28 mouse cellular contexts compared by ENCODE assay signal in genomic region chr8:40210871-40211270, GRCm38 (mm10).
A peak's percentile ranks its signal among the peaks of the same experiment; 100 is the strongest.
DNase-seq lines count a peak whose midpoint lies in the region; ATAC-seq and TF ChIP-seq lines count a peak whose summit lies in the region.
"Had no signal": no experiment of that assay in that cellular context is flagged by ENCODE, and none has a peak within 500 bp of the region (broad histone marks: within the 10 kb centered on the region; RNA-seq: fewer than 3 reads in every experiment).

No protein-coding gene starts in this region.

- ATAC-seq in kidney, embryonic 16.5 days (ENCODE audit: low FRiP score, low TSS enrichment) = no peak
- ATAC-seq: inflammation-experienced regulatory T-cells, adult 6 months; midbrain, embryonic 13.5 days had no signal

- DNase-seq in left cerebral cortex, adult 11 months (ENCODE audit: low spot score) = peak; percentile 13
- DNase-seq in left cerebral cortex, postnatal 4 days = no peak
- DNase-seq in brain, adult 2 months (ENCODE audit: low read depth, low spot score) = peak; percentile 70
- peak; percentile 62 for DNase-seq in brain, embryonic 14.5 days (ENCODE audit: low read depth)
- DNase-seq in right cerebral cortex, postnatal 10 days (ENCODE audit: low spot score in 2 of 2) = peak; percentile 25 to 32
- no peak for DNase-seq in urinary bladder, postnatal 25 days (ENCODE audit: low spot score)
- DNase-seq: adrenal gland, postnatal 25 days; B cell, adult 2 months; cerebellum, adult 11 months; cerebellum, adult 9-10 months; cerebellum, postnatal 36 days; gastrocnemius, postnatal 14 days; heart, postnatal 14 days; kidney, adult 11 months; kidney, postnatal 4 days; layer of hippocampus, postnatal 36 days; liver; lung, adult 2 months; lung, postnatal 10 days had no signal

- TF ChIP-seq CTCF in brain, embryonic 14.5 days (IDR thresholded peaks at IDR 0.05; ENCODE audit: borderline replicate concordance, extremely low read depth, insufficient read depth, insufficient read length) = no peak

- H3K27me3 ChIP-seq in kidney, embryonic 16.5 days (ENCODE audit: insufficient read depth, low read length) = no peaks in the 10 kb centered on the region
- H3K27me3 ChIP-seq: embryonic facial prominence, embryonic 12.5 days; hindbrain, embryonic 15.5 days; midbrain, embryonic 13.5 days had no signal

- TF ChIP-seq POLR2A in brain, embryonic 14.5 days (IDR thresholded peaks at IDR 0.05; ENCODE audit: borderline replicate concordance, extremely low read depth, insufficient read depth, insufficient read length, poor library complexity, severe bottlenecking) = no peak

- H3K4me1 ChIP-seq in kidney, embryonic 16.5 days (ENCODE audit: insufficient read depth, low read length) = no peaks in the 10 kb centered on the region
- H3K4me1 ChIP-seq: embryonic facial prominence, embryonic 12.5 days; hindbrain, embryonic 10.5 days; hindbrain, embryonic 15.5 days; midbrain, embryonic 13.5 days had no signal

- H3K4me2 ChIP-seq in kidney, embryonic 16.5 days (replicated peaks; ENCODE audit: low read depth, low read length) = no peak overlapping the region
- H3K4me2 ChIP-seq: embryonic facial prominence, embryonic 12.5 days; hindbrain, embryonic 15.5 days; midbrain, embryonic 13.5 days had no signal

- 84% methylated on average over 4 of the region's 4 CpGs for WGBS in kidney, embryonic 16.5 days

- no peaks in the 10 kb centered on the region for H3K36me3 ChIP-seq in kidney, embryonic 16.5 days (ENCODE audit: insufficient read depth, low read length)
- H3K36me3 ChIP-seq: embryonic facial prominence, embryonic 12.5 days; hindbrain, embryonic 10.5 days; hindbrain, embryonic 15.5 days; midbrain, embryonic 13.5 days had no signal

- H3K9me3 ChIP-seq in kidney, embryonic 16.5 days (ENCODE audit: low read length) = no peaks in the 10 kb centered on the region
- H3K9me3 ChIP-seq: embryonic facial prominence, embryonic 12.5 days; hindbrain, embryonic 10.5 days; hindbrain, embryonic 15.5 days; midbrain, embryonic 13.5 days had no signal

- no peak overlapping the region for H3K27ac ChIP-seq in kidney, embryonic 16.5 days (ENCODE audit: low read length)
- H3K27ac ChIP-seq: embryonic facial prominence, embryonic 12.5 days; hindbrain, embryonic 10.5 days; hindbrain, embryonic 15.5 days; kidney, postnatal 0 days; liver, embryonic 14.5 days; macrophage; midbrain, embryonic 13.5 days had no signal

- H3K4me3 ChIP-seq in kidney, embryonic 16.5 days (ENCODE audit: low read length) = no peak overlapping the region
- H3K4me3 ChIP-seq: embryonic facial prominence, embryonic 12.5 days; hindbrain, embryonic 10.5 days; hindbrain, embryonic 15.5 days; midbrain, embryonic 13.5 days had no signal

- intact Hi-C loops in left cerebral cortex, postnatal 4 days (cut with DNase I) = no loop called here

- H3K9ac ChIP-seq in kidney, embryonic 16.5 days (replicated peaks; ENCODE audit: low read length) = no peak overlapping the region
- H3K9ac ChIP-seq: embryonic facial prominence, embryonic 12.5 days; hindbrain, embryonic 15.5 days; liver, embryonic 14.5 days; midbrain, embryonic 13.5 days had no signal

Comparison
In these comparisons a context has a peak if more than half of its experiments do, and no peak if none do; other contexts are left out.
1. DNase-seq: peak in left cerebral cortex, adult 11 months (single experiment), brain, adult 2 months (single experiment), brain, embryonic 14.5 days (single experiment) and right cerebral cortex, postnatal 10 days (2 of 2); none in left cerebral cortex, postnatal 4 days (single experiment) and urinary bladder, postnatal 25 days (single experiment).